Mouse (Mus musculus): ENCODE measurements at regions not wholly inside any gene's neighbourhood (a gene's known extent, or its start where the extent isn't known, plus 50 kb on each side); places are given as distances from the start of the nearest gene placed in this dataset.

GRCm38 (mm10) chr17:27364899-27365298 lies 156.3 kb downstream of the Grm4 start:
- Histone ChIP-seq H3K36me3 (ENCODE audit: control insufficient read depth, insufficient read depth, low read length) (no peaks in the 10 kb centered on the region), H3K27ac (ENCODE audit: low read depth, low read length) (no peak overlapping the region), H3K4me2 (no peak overlapping the region), H3K4me3 (ENCODE audit: low read depth, low read length) (no peak overlapping the region), H3K9ac (ENCODE audit: low read depth, low read length) (no peak overlapping the region), H3K9me3 (ENCODE audit: control insufficient read depth, low read length) (no peaks in the 10 kb centered on the region), H3K27me3 (replicated peaks; ENCODE audit: control insufficient read depth, insufficient read depth, low read length) (no peaks in the 10 kb centered on the region), H3K4me1 (replicated peaks; ENCODE audit: control insufficient read depth, insufficient read depth, low read length) (no peaks in the 10 kb centered on the region)
- ATAC-seq (replicated peaks; ENCODE audit: low FRiP score) (no peak), DNase-seq (ENCODE audit: low spot score) (no peak)
- 74% methylated on average over 6 of the region's 6 CpGs for WGBS

GRCm38 (mm10) chr17:27364338-27364737 lies 156.9 kb downstream of the Grm4 start:
- no peak overlapping the region for H3K4me2 ChIP-seq
- no peak for DNase-seq (ENCODE audit: low spot score)
- no peaks in the 10 kb centered on the region for H3K36me3 ChIP-seq (ENCODE audit: control insufficient read depth, insufficient read depth, low read length)
- H3K27ac ChIP-seq (ENCODE audit: low read depth, low read length): no peak overlapping the region
- WGBS: 82% methylated on average over 7 of the region's 7 CpGs
- no peaks in the 10 kb centered on the region for H3K9me3 ChIP-seq (ENCODE audit: control insufficient read depth, low read length)
- H3K4me1 ChIP-seq (replicated peaks; ENCODE audit: control insufficient read depth, insufficient read depth, low read length): no peaks in the 10 kb centered on the region
- H3K9ac ChIP-seq (ENCODE audit: low read depth, low read length): no peak overlapping the region
- ATAC-seq (replicated peaks; ENCODE audit: low FRiP score): no peak
- H3K4me3 ChIP-seq (ENCODE audit: low read depth, low read length): no peak overlapping the region
- H3K27me3 ChIP-seq (replicated peaks; ENCODE audit: control insufficient read depth, insufficient read depth, low read length): no peaks in the 10 kb centered on the region

DNA sequence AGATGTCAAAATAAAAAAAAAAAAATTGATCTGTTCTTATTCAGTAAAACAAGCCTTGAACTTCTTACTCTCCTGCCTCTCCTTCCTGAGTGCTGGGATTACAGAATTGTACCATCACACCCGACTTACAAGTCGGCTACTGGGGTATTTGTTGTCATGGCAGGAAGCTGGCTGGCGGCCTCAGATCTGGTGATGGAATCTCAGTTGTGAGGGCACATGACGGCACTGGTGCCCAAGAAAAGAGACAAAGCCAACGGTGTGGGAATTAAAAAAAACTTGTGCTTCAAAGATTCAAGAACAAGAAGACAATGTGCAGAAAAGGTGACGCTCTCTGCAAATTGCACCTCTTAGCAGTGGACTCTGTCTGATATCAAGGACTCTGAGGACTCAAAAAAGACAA lies 157.3 kb downstream of the Grm4 start:
- no peaks in the 10 kb centered on the region for H3K4me1 ChIP-seq (replicated peaks; ENCODE audit: control insufficient read depth, insufficient read depth, low read length)
- no peaks in the 10 kb centered on the region for H3K27me3 ChIP-seq (replicated peaks; ENCODE audit: control insufficient read depth, insufficient read depth, low read length)
- H3K9ac ChIP-seq (ENCODE audit: low read depth, low read length): no peak overlapping the region
- no peak overlapping the region for H3K4me3 ChIP-seq (ENCODE audit: low read depth, low read length)
- WGBS: 79% methylated on average over 6 of the region's 6 CpGs
- ATAC-seq (replicated peaks; ENCODE audit: low FRiP score) (no peak), DNase-seq (ENCODE audit: low spot score) (no peak)
- no peak overlapping the region for H3K4me2 ChIP-seq
- H3K9me3 ChIP-seq (ENCODE audit: control insufficient read depth, low read length): no peaks in the 10 kb centered on the region
- no peaks in the 10 kb centered on the region for H3K36me3 ChIP-seq (ENCODE audit: control insufficient read depth, insufficient read depth, low read length)
- no peak overlapping the region for H3K27ac ChIP-seq (ENCODE audit: low read depth, low read length)

GRCm38 (mm10) chr17:27362221-27362620 lies 158.0 kb upstream of the Lemd2 start:
- 88% methylated on average over 8 of the region's 8 CpGs for WGBS
- no peaks in the 10 kb centered on the region for H3K27me3 ChIP-seq (replicated peaks; ENCODE audit: control insufficient read depth, insufficient read depth, low read length)
- no peak for ATAC-seq (replicated peaks; ENCODE audit: low FRiP score)

GRCm38 (mm10) chr17:27361362-27361761 lies 157.1 kb upstream of the Lemd2 start:
- DNase-seq (ENCODE audit: low spot score): no peak
- no peaks in the 10 kb centered on the region for H3K9me3 ChIP-seq (ENCODE audit: control insufficient read depth, low read length)
- no peak overlapping the region for H3K4me3 ChIP-seq (ENCODE audit: low read depth, low read length)
- 77% methylated on average over 2 of the region's 2 CpGs for WGBS
- no peak overlapping the region for H3K27ac ChIP-seq (ENCODE audit: low read depth, low read length)
- no peaks in the 10 kb centered on the region for H3K27me3 ChIP-seq (replicated peaks; ENCODE audit: control insufficient read depth, insufficient read depth, low read length)
- H3K36me3 ChIP-seq (ENCODE audit: control insufficient read depth, insufficient read depth, low read length): no peaks in the 10 kb centered on the region
- no peak for ATAC-seq (replicated peaks; ENCODE audit: low FRiP score)
- no peak overlapping the region for H3K4me2 ChIP-seq
- 0 out of 2 replicates have a peak, but pooled peaks cover 2% of the 10 kb centered on the region for H3K4me1 ChIP-seq (replicated peaks; ENCODE audit: control insufficient read depth, insufficient read depth, low read length)
- H3K9ac ChIP-seq (ENCODE audit: low read depth, low read length): no peak overlapping the region

More at GRCm38 (mm10) chr17:27362221-27362620, 158.0 kb upstream of the Lemd2 start:
- no peak for DNase-seq (ENCODE audit: low spot score)
- Histone ChIP-seq H3K4me2 (no peak overlapping the region), H3K4me3 (ENCODE audit: low read depth, low read length) (no peak overlapping the region), H3K9ac (ENCODE audit: low read depth, low read length) (no peak overlapping the region), H3K9me3 (ENCODE audit: control insufficient read depth, low read length) (no peaks in the 10 kb centered on the region), H3K27ac (ENCODE audit: low read depth, low read length) (no peak overlapping the region), H3K4me1 (replicated peaks; ENCODE audit: control insufficient read depth, insufficient read depth, low read length) (0 out of 2 replicates have a peak, but pooled peaks cover 2% of the 10 kb centered on the region), H3K36me3 (ENCODE audit: control insufficient read depth, insufficient read depth, low read length) (no peaks in the 10 kb centered on the region)

- Histone ChIP-seq H3K36me3 (ENCODE audit: control insufficient read depth, insufficient read depth, low read length) (no peaks in the 10 kb centered on the region), H3K27me3 (replicated peaks; ENCODE audit: control insufficient read depth, insufficient read depth, low read length) (no peaks in the 10 kb centered on the region), H3K9ac (ENCODE audit: low read depth, low read length) (no peak overlapping the region), H3K4me2 (no peak overlapping the region), H3K9me3 (ENCODE audit: control insufficient read depth, low read length) (no peaks in the 10 kb centered on the region), H3K27ac (ENCODE audit: low read depth, low read length) (no peak overlapping the region), H3K4me1 (replicated peaks; ENCODE audit: control insufficient read depth, insufficient read depth, low read length) (0 out of 2 replicates have a peak, but pooled peaks cover 2% of the 10 kb centered on the region), H3K4me3 (ENCODE audit: low read depth, low read length) (no peak overlapping the region)
- ATAC-seq (replicated peaks; ENCODE audit: low FRiP score): no peak
- 61% methylated on average over 3 of the region's 3 CpGs for WGBS
- DNase-seq (ENCODE audit: low spot score): no peak
Measured at GRCm38 (mm10) chr17:27356862-27357261, 152.6 kb upstream of the Lemd2 start.

DNA sequence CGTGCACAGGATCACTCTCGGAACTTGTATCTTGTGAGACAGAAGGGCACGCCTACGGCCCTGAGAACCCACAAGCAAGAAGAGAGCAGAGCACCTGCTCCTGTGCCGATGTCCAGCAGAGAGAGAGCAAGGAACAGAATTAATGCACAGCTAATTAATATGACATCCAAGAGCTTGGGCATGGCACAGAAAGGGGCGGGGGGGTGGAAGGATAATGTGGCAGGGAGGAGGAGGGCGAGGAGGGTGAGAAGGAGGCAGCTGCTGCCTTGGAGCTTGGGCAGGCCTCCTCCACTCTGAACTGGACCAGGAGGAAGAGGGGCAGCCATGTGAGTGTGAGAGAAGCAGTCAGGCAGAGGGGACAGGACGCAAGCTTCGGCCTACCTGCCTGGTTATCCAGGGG lies 151.4 kb upstream of the Lemd2 start:
- H3K36me3 ChIP-seq (ENCODE audit: control insufficient read depth, insufficient read depth, low read length): no peaks in the 10 kb centered on the region
- DNase-seq (ENCODE audit: low spot score): no peak
- 92% methylated on average over 9 of the region's 9 CpGs for WGBS
- H3K4me3 ChIP-seq (ENCODE audit: low read depth, low read length): no peak overlapping the region
- no peak overlapping the region for H3K27ac ChIP-seq (ENCODE audit: low read depth, low read length)
- no peaks in the 10 kb centered on the region for H3K27me3 ChIP-seq (replicated peaks; ENCODE audit: control insufficient read depth, insufficient read depth, low read length)
- H3K9ac ChIP-seq (ENCODE audit: low read depth, low read length): no peak overlapping the region
- H3K4me1 ChIP-seq (replicated peaks; ENCODE audit: control insufficient read depth, insufficient read depth, low read length): 0 out of 2 replicates have a peak, but pooled peaks cover 2% of the 10 kb centered on the region
- no peak for ATAC-seq (replicated peaks; ENCODE audit: low FRiP score)
- no peaks in the 10 kb centered on the region for H3K9me3 ChIP-seq (ENCODE audit: control insufficient read depth, low read length)
- no peak overlapping the region for H3K4me2 ChIP-seq

DNA sequence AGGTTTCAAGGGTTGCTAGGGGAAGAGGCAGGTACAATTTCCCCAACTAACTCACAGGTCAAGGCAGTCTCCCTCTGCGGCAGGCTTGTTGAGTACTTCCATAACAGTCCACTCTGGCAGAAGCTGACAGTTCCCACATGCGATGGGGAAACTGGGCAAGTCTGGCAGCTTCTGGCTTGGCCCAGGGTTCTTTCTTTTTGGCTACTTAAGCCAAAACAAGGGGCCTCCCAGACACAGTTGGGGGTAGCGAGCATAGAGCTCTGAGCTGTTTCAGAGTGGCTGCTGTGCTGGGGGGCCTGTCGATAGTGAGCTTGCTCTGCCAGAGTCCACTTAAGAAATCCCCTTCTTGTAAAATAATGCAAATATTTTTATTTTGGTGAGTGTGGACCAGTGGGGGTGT lies 150.8 kb upstream of the Lemd2 start:
- 92% methylated on average over 4 of the region's 4 CpGs for WGBS
- Histone ChIP-seq H3K9me3 (ENCODE audit: control insufficient read depth, low read length) (no peaks in the 10 kb centered on the region), H3K4me3 (ENCODE audit: low read depth, low read length) (no peak overlapping the region), H3K36me3 (ENCODE audit: control insufficient read depth, insufficient read depth, low read length) (no peaks in the 10 kb centered on the region), H3K9ac (ENCODE audit: low read depth, low read length) (no peak overlapping the region), H3K27ac (ENCODE audit: low read depth, low read length) (no peak overlapping the region), H3K4me1 (replicated peaks; ENCODE audit: control insufficient read depth, insufficient read depth, low read length) (0 out of 2 replicates have a peak, but pooled peaks cover 2% of the 10 kb centered on the region), H3K4me2 (no peak overlapping the region), H3K27me3 (replicated peaks; ENCODE audit: control insufficient read depth, insufficient read depth, low read length) (no peaks in the 10 kb centered on the region)
- DNase-seq (ENCODE audit: low spot score) (no peak), ATAC-seq (replicated peaks; ENCODE audit: low FRiP score) (no peak)

GRCm38 (mm10) chr17:27349911-27350310 lies 145.6 kb upstream of the Lemd2 start:
- Histone ChIP-seq H3K4me2 (no peak overlapping the region), H3K27me3 (replicated peaks; ENCODE audit: control insufficient read depth, insufficient read depth, low read length) (no peaks in the 10 kb centered on the region), H3K36me3 (ENCODE audit: control insufficient read depth, insufficient read depth, low read length) (no peaks in the 10 kb centered on the region), H3K4me3 (ENCODE audit: low read depth, low read length) (no peak overlapping the region), H3K9ac (ENCODE audit: low read depth, low read length) (no peak overlapping the region), H3K4me1 (replicated peaks; ENCODE audit: control insufficient read depth, insufficient read depth, low read length) (no peaks in the 10 kb centered on the region), H3K9me3 (ENCODE audit: control insufficient read depth, low read length) (no peaks in the 10 kb centered on the region), H3K27ac (ENCODE audit: low read depth, low read length) (no peak overlapping the region)
- ATAC-seq (replicated peaks; ENCODE audit: low FRiP score) (no peak), DNase-seq (ENCODE audit: low spot score) (no peak)
- WGBS: 88% methylated on average over 9 of the region's 9 CpGs
